ENCODE assay signal across 14 mouse cellular contexts in genomic region chr8:78023936-78024335, GRCm38 (mm10).
DNase-seq lines count a peak whose midpoint lies in the region; ATAC-seq lines count a peak whose summit lies in the region.
"Had no signal": no experiment of that assay in that cellular context is flagged by ENCODE, and none has a peak within 500 bp of the region (broad histone marks: within the 10 kb centered on the region; RNA-seq: fewer than 3 reads in every experiment).

No protein-coding gene starts in this region.

- intact Hi-C loops in heart, postnatal 10 days (cut with DNase I), result no loop called here

- 61% methylated on average over 4 of the region's 4 CpGs for WGBS in heart, embryonic 13.5 days
- WGBS in kidney, embryonic 16.5 days, result 35% methylated on average over 4 of the region's 4 CpGs
- 77% methylated on average over 4 of the region's 4 CpGs for WGBS in midbrain, embryonic 11.5 days
- WGBS in midbrain, embryonic 15.5 days, result 76% methylated on average over 4 of the region's 4 CpGs
- WGBS in stomach, embryonic 16.5 days, result 39% methylated on average over 4 of the region's 4 CpGs

- no peak overlapping the region for H3K9ac ChIP-seq in heart, embryonic 13.5 days
- peak overlapping the region; percentile 18; the same call in 1 of the 2 replicates for H3K9ac ChIP-seq in kidney, embryonic 16.5 days (replicated peaks; ENCODE audit: low read length)
- H3K9ac ChIP-seq in midbrain, embryonic 11.5 days (ENCODE audit: low read length), result no peak overlapping the region
- no peak overlapping the region for H3K9ac ChIP-seq in midbrain, embryonic 15.5 days
- H3K9ac ChIP-seq in stomach, embryonic 16.5 days (ENCODE audit: low read length), result no peak overlapping the region
- H3K9ac ChIP-seq: midbrain, embryonic 13.5 days had no signal

- H3K9me3 ChIP-seq in heart, embryonic 13.5 days, result no peaks in the 10 kb centered on the region
- no peaks in the 10 kb centered on the region for H3K9me3 ChIP-seq in kidney, embryonic 16.5 days (ENCODE audit: low read length)
- H3K9me3 ChIP-seq in midbrain, embryonic 11.5 days (ENCODE audit: control insufficient read depth, low read length), result no peaks in the 10 kb centered on the region
- H3K9me3 ChIP-seq in midbrain, embryonic 15.5 days, result no peaks in the 10 kb centered on the region
- H3K9me3 ChIP-seq in stomach, embryonic 16.5 days (replicated peaks; ENCODE audit: control insufficient read depth, low read length), result no peaks in the 10 kb centered on the region
- H3K9me3 ChIP-seq: midbrain, embryonic 13.5 days had no signal

- H3K4me1 ChIP-seq in heart, embryonic 13.5 days, result peaks cover 44% of the 10 kb centered on the region
- H3K4me1 ChIP-seq in kidney, embryonic 16.5 days (ENCODE audit: insufficient read depth, low read length), result peaks cover 26% of the 10 kb centered on the region
- peaks cover 6% of the 10 kb centered on the region; the same call in 1 of the 2 replicates for H3K4me1 ChIP-seq in midbrain, embryonic 11.5 days (ENCODE audit: control insufficient read depth, insufficient read depth, low read length)
- no peaks in the 10 kb centered on the region for H3K4me1 ChIP-seq in midbrain, embryonic 15.5 days
- peaks cover 13% of the 10 kb centered on the region for H3K4me1 ChIP-seq in stomach, embryonic 16.5 days (ENCODE audit: control insufficient read depth, insufficient read depth, low read length)

- no peak overlapping the region for H3K4me2 ChIP-seq in heart, embryonic 13.5 days
- no peak overlapping the region for H3K4me2 ChIP-seq in kidney, embryonic 16.5 days (replicated peaks; ENCODE audit: low read depth, low read length)
- no peak overlapping the region for H3K4me2 ChIP-seq in midbrain, embryonic 11.5 days
- no peak overlapping the region for H3K4me2 ChIP-seq in midbrain, embryonic 15.5 days
- 0 out of 2 replicates have a peak overlapping the region, but pooled peaks have one; percentile 1 for H3K4me2 ChIP-seq in stomach, embryonic 16.5 days (ENCODE audit: low read depth, low read length)
- H3K4me2 ChIP-seq: midbrain, embryonic 13.5 days had no signal

- no peak overlapping the region for H3K4me3 ChIP-seq in heart, embryonic 13.5 days
- H3K4me3 ChIP-seq in kidney, embryonic 16.5 days (ENCODE audit: low read length), result no peak overlapping the region
- no peak overlapping the region for H3K4me3 ChIP-seq in midbrain, embryonic 11.5 days (ENCODE audit: low read depth, low read length)
- no peak overlapping the region for H3K4me3 ChIP-seq in midbrain, embryonic 15.5 days
- H3K4me3 ChIP-seq in stomach, embryonic 16.5 days (replicated peaks; ENCODE audit: low read length), result no peak overlapping the region
- H3K4me3 ChIP-seq: midbrain, embryonic 13.5 days had no signal

- no peak for DNase-seq in heart, postnatal 10 days
- no peak for DNase-seq in kidney, postnatal 25 days
- DNase-seq in midbrain, embryonic 11.5 days (ENCODE audit: low spot score, missing footprints), result peak; percentile 75
- no peak for DNase-seq in embryo, embryonic 10.5 days (ENCODE audit: low spot score)
- DNase-seq: adrenal gland, postnatal 25 days; cerebellum, postnatal 14 days; right cerebral cortex, postnatal 4 days; thymus, postnatal 14 days had no signal

- no peaks in the 10 kb centered on the region for H3K36me3 ChIP-seq in heart, embryonic 13.5 days
- no peaks in the 10 kb centered on the region for H3K36me3 ChIP-seq in kidney, embryonic 16.5 days (ENCODE audit: insufficient read depth, low read length)
- no peaks in the 10 kb centered on the region for H3K36me3 ChIP-seq in midbrain, embryonic 11.5 days (ENCODE audit: control insufficient read depth, insufficient read depth, low read length)
- H3K36me3 ChIP-seq in midbrain, embryonic 15.5 days (replicated peaks), result no peaks in the 10 kb centered on the region
- H3K36me3 ChIP-seq in stomach, embryonic 16.5 days (ENCODE audit: control insufficient read depth, insufficient read depth, low read length), result no peaks in the 10 kb centered on the region
- H3K36me3 ChIP-seq: midbrain, embryonic 13.5 days had no signal

- H3K27ac ChIP-seq in heart, embryonic 13.5 days (replicated peaks), result peak overlapping the region; percentile 75
- H3K27ac ChIP-seq in kidney, embryonic 16.5 days (ENCODE audit: low read length), result peak overlapping the region; percentile 89
- no peak overlapping the region for H3K27ac ChIP-seq in midbrain, embryonic 11.5 days (ENCODE audit: low read depth, low read length)
- H3K27ac ChIP-seq in midbrain, embryonic 15.5 days, result no peak overlapping the region
- peak overlapping the region; percentile 87 for H3K27ac ChIP-seq in stomach, embryonic 16.5 days (ENCODE audit: low read length)
- H3K27ac ChIP-seq: midbrain, embryonic 13.5 days had no signal

- no peak for ATAC-seq in heart, embryonic 13.5 days (ENCODE audit: extremely low read depth, insufficient number of reproducible peaks, low FRiP score, low TSS enrichment)
- ATAC-seq in kidney, embryonic 16.5 days (ENCODE audit: low FRiP score, low TSS enrichment), result peak; percentile 31; the same call in 1 of the 2 replicates
- ATAC-seq in midbrain, embryonic 11.5 days (ENCODE audit: low FRiP score), result no peak
- ATAC-seq in midbrain, embryonic 15.5 days (replicated peaks), result no peak
- no peak; the same call in 1 of the 2 replicates for ATAC-seq in stomach, embryonic 16.5 days (ENCODE audit: insufficient read depth, low FRiP score)
- ATAC-seq: inflammation-experienced regulatory T-cells, adult 6 months; midbrain, embryonic 13.5 days had no signal

- no peaks in the 10 kb centered on the region for H3K27me3 ChIP-seq in heart, embryonic 13.5 days (replicated peaks)
- no peaks in the 10 kb centered on the region for H3K27me3 ChIP-seq in kidney, embryonic 16.5 days (ENCODE audit: insufficient read depth, low read length)
- no peaks in the 10 kb centered on the region for H3K27me3 ChIP-seq in midbrain, embryonic 11.5 days (ENCODE audit: control insufficient read depth, insufficient read depth, low read length)
- H3K27me3 ChIP-seq in midbrain, embryonic 15.5 days (replicated peaks), result no peaks in the 10 kb centered on the region
- no peaks in the 10 kb centered on the region for H3K27me3 ChIP-seq in stomach, embryonic 16.5 days (ENCODE audit: control insufficient read depth, insufficient read depth, low read length)
- H3K27me3 ChIP-seq: midbrain, embryonic 13.5 days had no signal

Comparison
In these comparisons a context has a peak if more than half of its experiments do, and no peak if none do; other contexts are left out.
1. H3K27ac ChIP-seq: peak in heart, embryonic 13.5 days (single experiment), kidney, embryonic 16.5 days (single experiment) and stomach, embryonic 16.5 days (single experiment); none in midbrain, embryonic 11.5 days (single experiment) and midbrain, embryonic 15.5 days (single experiment).